ENCODE assay signal across 9 mouse cellular contexts in genomic region chr9:88439238-88439600, GRCm38 (mm10). TPM values are rescaled to one million over a fixed set of nuclear protein-coding genes. Genes with fewer than 3 reads are reported as not detected.
A peak's percentile ranks its signal among the peaks of the same experiment; 100 is the strongest.
DNase-seq lines count a peak whose midpoint lies in the region; ATAC-seq and TF ChIP-seq lines count a peak whose summit lies in the region.
"Had no signal": no experiment of that assay in that cellular context is flagged by ENCODE, and none has a peak within 500 bp of the region (broad histone marks: within the 10 kb centered on the region; RNA-seq: fewer than 3 reads in every experiment).

No protein-coding gene starts in this region.

- peak overlapping the region; percentile 78 for H3K9ac ChIP-seq in limb, embryonic 12.5 days (replicated peaks)

- no peak for ATAC-seq in megakaryocyte, adult 5-6 weeks (ENCODE audit: poor library complexity, severe bottlenecking)
- no peak for ATAC-seq in limb, embryonic 12.5 days (ENCODE audit: insufficient number of reproducible peaks, insufficient read depth, low FRiP score, low TSS enrichment, low read depth)

- no peaks in the 10 kb centered on the region for H3K9me3 ChIP-seq in megakaryocyte, embryonic 14.5 days
- H3K9me3 ChIP-seq in forebrain, embryonic 10.5 days: no peaks in the 10 kb centered on the region
- no peaks in the 10 kb centered on the region for H3K9me3 ChIP-seq in limb, embryonic 12.5 days

- H3K4me3 ChIP-seq in megakaryocyte, embryonic 14.5 days (replicated peaks): peak overlapping the region; percentile 99
- H3K4me3 ChIP-seq in forebrain, embryonic 10.5 days: peak overlapping the region; percentile 79
- H3K4me3 ChIP-seq in limb, embryonic 12.5 days (replicated peaks): peak overlapping the region; percentile 67
- H3K4me3 ChIP-seq in small intestine, adult 2 months (ENCODE audit: low read depth, low read length): peak overlapping the region; percentile 72

- H3K4me2 ChIP-seq in limb, embryonic 12.5 days: peak overlapping the region; percentile 83

- no peak for DNase-seq in forebrain, embryonic 10.5 days (ENCODE audit: extremely low spot score, low spot score)
- DNase-seq in cerebellum, postnatal 4 days (ENCODE audit: low spot score in 2 of 2): no peak
- no peak for DNase-seq in cerebellum, adult 11-12 months
- no peak for DNase-seq in retina, embryonic 14.5 days (ENCODE audit: low spot score)

- H3K4me1 ChIP-seq in megakaryocyte, embryonic 14.5 days: peaks cover 31% of the 10 kb centered on the region
- peaks cover 23% of the 10 kb centered on the region for H3K4me1 ChIP-seq in forebrain, embryonic 10.5 days
- peaks cover 7% of the 10 kb centered on the region; the same call in 1 of the 2 replicates for H3K4me1 ChIP-seq in limb, embryonic 12.5 days (replicated peaks)
- peaks cover 3% of the 10 kb centered on the region; the same call in 1 of the 2 replicates for H3K4me1 ChIP-seq in small intestine, adult 2 months (ENCODE audit: control insufficient read depth, insufficient read depth, insufficient read length, low read length)

- H3K27ac ChIP-seq in forebrain, embryonic 10.5 days: peak overlapping the region; percentile 89
- peak overlapping the region; percentile 84 for H3K27ac ChIP-seq in limb, embryonic 12.5 days
- H3K27ac ChIP-seq in small intestine, adult 2 months (ENCODE audit: insufficient read depth, low read depth, low read length): no peak overlapping the region; the same call in 1 of the 2 replicates

- TF ChIP-seq POLR2A in small intestine, adult 2 months (IDR thresholded peaks at IDR 0.05; ENCODE audit: low read depth, low read length): no peak

- no peak for TF ChIP-seq CTCF in small intestine, adult 2 months (IDR thresholded peaks at IDR 0.05; ENCODE audit: extremely low read depth, insufficient read length, insufficient replicate concordance, low read depth, low read length)

- WGBS in forebrain, embryonic 10.5 days: 1% methylated on average over 17 of the region's 17 CpGs
- 2% methylated on average over 17 of the region's 17 CpGs for WGBS in limb, embryonic 12.5 days
- 1% methylated on average over 17 of the region's 17 CpGs for WGBS in small intestine, adult 2 months

- H3K27me3 ChIP-seq in megakaryocyte, embryonic 14.5 days (replicated peaks): no peaks in the 10 kb centered on the region
- no peaks in the 10 kb centered on the region for H3K27me3 ChIP-seq in forebrain, embryonic 10.5 days (ENCODE audit: poor library complexity, severe bottlenecking)
- no peaks in the 10 kb centered on the region for H3K27me3 ChIP-seq in limb, embryonic 12.5 days
- H3K27me3 ChIP-seq in small intestine, adult 2 months (ENCODE audit: control insufficient read depth, insufficient read depth, low read length): no peaks in the 10 kb centered on the region

- no peaks in the 10 kb centered on the region for H3K36me3 ChIP-seq in megakaryocyte, embryonic 14.5 days (replicated peaks; ENCODE audit: low read length)
- peaks cover 10% of the 10 kb centered on the region; the same call in 1 of the 2 replicates for H3K36me3 ChIP-seq in forebrain, embryonic 10.5 days (replicated peaks)
- no peaks in the 10 kb centered on the region for H3K36me3 ChIP-seq in limb, embryonic 12.5 days
- H3K36me3 ChIP-seq in small intestine, adult 2 months (ENCODE audit: control insufficient read depth, insufficient read depth, low read length): no peaks in the 10 kb centered on the region

RNA-seq across cellular contexts. Expression of gene Snx14, which starts 0.5 kb away (rescaled TPM):
- polyA plus RNA-seq in megakaryocyte, embryonic 14.5 days (2012; ENCODE audit: insufficient read depth, low replicate concordance): 2.3 and 3.0 TPM in 2 replicates
- total RNA-seq in megakaryocyte, adult 5-6 weeks (2015): 30.2 and 32.0 TPM in 2 replicates
- total RNA-seq in megakaryocyte, adult 5-6 weeks (2017): 21.1 and 21.6 TPM in 2 replicates
- polyA plus RNA-seq in forebrain, embryonic 10.5 days (2016; fragmentation: Nextera tagmentation; extraction: Ambion mirVana): 20.3 and 21.5 TPM in 2 replicates
- 23.2 and 24.9 TPM in 2 replicates for polyA plus RNA-seq in limb, embryonic 12.5 days (2016; fragmentation: Nextera tagmentation; extraction: Ambion mirVana)
- 4.1 and 7.1 TPM in 2 replicates for polyA plus RNA-seq in small intestine, adult 2 months (2012; rRNA removed)

RNA-seq across cellular contexts. Expression of gene Gm20537, which starts 17.2 kb away (rescaled TPM):
- 17.0 TPM in 1 of 2 replicates, not detected in the other for polyA plus RNA-seq in megakaryocyte, embryonic 14.5 days (2012; ENCODE audit: insufficient read depth, low replicate concordance)
- total RNA-seq in megakaryocyte, adult 5-6 weeks (2015): 0.64 TPM in 1 of 2 replicates, not detected in the other
- total RNA-seq in megakaryocyte, adult 5-6 weeks (2017): not detected in 2 replicates
- polyA plus RNA-seq in forebrain, embryonic 10.5 days (2016; fragmentation: Nextera tagmentation; extraction: Ambion mirVana): 0.48 and 1.1 TPM in 2 replicates
- 0.93 and 1.7 TPM in 2 replicates for polyA plus RNA-seq in limb, embryonic 12.5 days (2016; fragmentation: Nextera tagmentation; extraction: Ambion mirVana)
- polyA plus RNA-seq in small intestine, adult 2 months (2012; rRNA removed): 0.38 and 0.87 TPM in 2 replicates
- total RNA-seq: common myeloid progenitor, adult 5-6 weeks had no signal

RNA-seq across cellular contexts. Expression of gene Syncrip, which starts 43.2 kb away (rescaled TPM):
- 15.1 and 44.2 TPM in 2 replicates for polyA plus RNA-seq in megakaryocyte, embryonic 14.5 days (2012; ENCODE audit: insufficient read depth, low replicate concordance)
- 113 and 121 TPM in 2 replicates for total RNA-seq in megakaryocyte, adult 5-6 weeks (2015)
- 116 and 128 TPM in 2 replicates for total RNA-seq in megakaryocyte, adult 5-6 weeks (2017)
- polyA plus RNA-seq in forebrain, embryonic 10.5 days (2016; fragmentation: Nextera tagmentation; extraction: Ambion mirVana): 139 and 142 TPM in 2 replicates
- 124 and 132 TPM in 2 replicates for polyA plus RNA-seq in limb, embryonic 12.5 days (2016; fragmentation: Nextera tagmentation; extraction: Ambion mirVana)
- 1.3 and 2.6 TPM in 2 replicates for polyA plus RNA-seq in small intestine, adult 2 months (2012; rRNA removed)
